Mouse (Mus musculus): ENCODE results near the gene Zfp64.

DNA sequence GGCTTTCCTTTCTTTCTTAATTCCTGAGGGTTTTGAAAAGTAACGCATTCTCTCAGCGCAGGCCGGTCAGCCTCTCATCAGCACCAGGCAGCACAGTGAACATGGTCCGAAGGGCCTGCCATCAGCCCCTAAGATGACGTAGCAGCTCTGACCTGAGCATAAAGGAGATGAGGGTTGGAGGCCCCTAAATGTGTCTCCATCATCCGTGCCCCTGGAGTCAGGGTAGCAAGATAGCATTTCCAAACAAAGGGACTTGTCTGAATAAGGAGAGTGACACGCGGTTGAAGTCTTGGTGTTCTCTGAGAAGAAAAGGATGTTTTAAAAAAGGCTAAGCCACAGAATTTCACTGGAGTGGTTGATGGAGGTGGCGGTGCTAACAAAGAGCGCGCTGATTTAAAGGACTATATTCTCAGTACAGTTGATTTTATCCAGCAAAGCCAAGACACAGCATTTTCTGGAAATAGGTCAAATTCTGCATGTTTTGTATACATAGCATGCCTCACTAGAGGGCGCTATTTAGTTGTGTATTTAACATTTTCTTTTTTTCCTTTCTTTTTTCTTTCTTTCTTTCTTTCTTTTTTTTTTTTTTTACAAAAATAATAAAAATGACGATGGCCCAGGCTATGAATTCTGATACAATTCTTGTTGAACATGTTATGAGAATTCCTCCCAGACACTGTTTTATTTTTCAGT lies 34.8 kb upstream of the Zfp64 start:
- TF ChIP-seq CTCF (IDR thresholded peaks at IDR 0.05; ENCODE audit: extremely low read depth, insufficient read length, insufficient replicate concordance, low read depth, low read length), result no peak
- no peak for TF ChIP-seq POLR2A (IDR thresholded peaks at IDR 0.05; ENCODE audit: low read depth, low read length)
